Mouse (Mus musculus) liver, adult 2 months (tissue): Measurements from ENCODE around the gene Slc48a1. TPM values are rescaled to one million over a fixed set of nuclear protein-coding genes. Genes with fewer than 3 reads are reported as not detected.
A peak's percentile ranks its signal among the peaks of the same experiment; 100 is the strongest.

Experiments
- DNase-seq: peaks from one replicate; pipeline ENCODE4 v3.0.0-alpha.2; 2011; ENCODE audit warnings: low read depth, low spot score; ENCODE audit errors: extremely low read depth
- H3K27ac ChIP-seq: fragments of 200-500 bp; replicated peaks from 2 replicates; pipeline ENCODE4 v1.5.1; 2012; ENCODE audit warnings: low read depth, mild to moderate bottlenecking, control low read depth, inconsistent platforms, low read length; ENCODE audit not compliant: insufficient read depth
- H3K27me3 ChIP-seq: fragments of 200-500 bp; 2 replicates; pipeline ENCODE4 v1.6.1; 2012; ENCODE audit warnings: mild to moderate bottlenecking, moderate library complexity, low read length, inconsistent platforms; ENCODE audit not compliant: control insufficient read depth, insufficient read depth
- H3K36me3 ChIP-seq: fragments of 200-500 bp; 2 replicates; pipeline ENCODE4 v1.6.1; 2012; ENCODE audit warnings: low read length, inconsistent platforms; ENCODE audit not compliant: control insufficient read depth, insufficient read depth
- H3K4me1 ChIP-seq: fragments of 200-500 bp; 2 replicates; pipeline ENCODE4 v1.6.1; 2011; ENCODE audit warnings: low read length; ENCODE audit not compliant: control insufficient read depth, insufficient read depth
- H3K4me3 ChIP-seq: fragments of 200-500 bp; 2 replicates; pipeline ENCODE4 v1.5.1; 2011; ENCODE audit warnings: low read depth, mild to moderate bottlenecking, control low read depth, low read length, moderate library complexity; ENCODE audit not compliant: insufficient read depth
- H3K79me2 ChIP-seq: fragments of 200-500 bp; 2 replicates; pipeline ENCODE4 v1.6.1; 2012; ENCODE audit warnings: inconsistent platforms, mild to moderate bottlenecking, low read length, moderate library complexity; ENCODE audit not compliant: control insufficient read depth, insufficient read depth
- H3K9ac ChIP-seq: fragments of 200-500 bp; 2 replicates; pipeline ENCODE4 v1.6.1; 2012; ENCODE audit warnings: low read depth, mild to moderate bottlenecking, control low read depth, inconsistent platforms, low read length
- CTCF ChIP-seq: fragments of 200-500 bp; IDR thresholded peaks from 2 replicates; pipeline ENCODE4 v1.5.1; 2011; ENCODE audit warnings: low read depth, low read length, control low read depth
- POLR2A ChIP-seq: fragments of 200-500 bp; IDR thresholded peaks from 2 replicates; pipeline ENCODE4 v1.6.1; 2011; ENCODE audit warnings: low read length, control low read depth; ENCODE audit not compliant: insufficient read depth; ENCODE audit errors: extremely low read depth
- WGBS: fragments of 180-500 bp; shearing (Covaris S2); methylation state at CpG from one replicate; pipeline ENCODE4 v1.1.7; 2018; 5-methylcytosine and 5-hydroxymethylcytosine counted together
- polyA plus RNA-seq: library from polyadenylated mRNA; depleted of rRNA; stranded (reverse); fragments of >200 nt; gene quantifications from 2 replicates; pipeline ENCODE4 v1.2.3, GENCODE M21; 2012
- total RNA-seq: library from RNA; depleted of rRNA; stranded (reverse); fragments of >200 nt; gene quantifications from 2 replicates; pipeline ENCODE4 v1.2.3, GENCODE M21; 2014

The Slc48a1 gene
- total and polyA plus RNA-seq, 2 experiments: 15.2 to 54.9 TPM

GRCm38 (mm10) chr15:97822545-97823228 lies 44.4 kb downstream of the Slc48a1 start:
- WGBS: 66% methylated on average over 12 of the region's 12 CpGs
- H3K4me3 ChIP-seq: no peak overlapping the region
- no peaks in the 10 kb centered on the region for H3K27me3 ChIP-seq
- peaks cover 16% of the 10 kb centered on the region for H3K4me1 ChIP-seq
- DNase-seq: no peak
- no peak overlapping the region for H3K27ac ChIP-seq
- TF ChIP-seq POLR2A (no peak), CTCF (no peak)
- H3K36me3 ChIP-seq: no peaks in the 10 kb centered on the region
- H3K79me2 ChIP-seq: peaks cover 8% of the 10 kb centered on the region; the same call in 1 of the 2 replicates
- no peak overlapping the region for H3K9ac ChIP-seq

GRCm38 (mm10) chr15:97823479-97823878 lies 45.2 kb downstream of the Slc48a1 start:
- DNase-seq: no peak
- H3K27ac ChIP-seq: no peak overlapping the region
- 77% methylated on average over 12 of the region's 12 CpGs for WGBS

GRCm38 (mm10) chr15:97824042-97824441 lies 45.7 kb downstream of the Slc48a1 start:
- H3K4me3 ChIP-seq: no peak overlapping the region
- no peak for DNase-seq
- TF ChIP-seq CTCF: no peak
- TF ChIP-seq POLR2A: no peak
- H3K36me3 ChIP-seq: no peaks in the 10 kb centered on the region
- peaks cover 8% of the 10 kb centered on the region; the same call in 1 of the 2 replicates for H3K79me2 ChIP-seq
- no peaks in the 10 kb centered on the region for H3K27me3 ChIP-seq
- H3K9ac ChIP-seq: no peak overlapping the region
- no peak overlapping the region for H3K27ac ChIP-seq
- peaks cover 16% of the 10 kb centered on the region for H3K4me1 ChIP-seq
- 73% methylated on average over 6 of the region's 6 CpGs for WGBS

More at GRCm38 (mm10) chr15:97823479-97823878, 45.2 kb downstream of the Slc48a1 start:
- TF ChIP-seq CTCF: no peak
- no peak for TF ChIP-seq POLR2A
- no peaks in the 10 kb centered on the region for H3K27me3 ChIP-seq
- H3K36me3 ChIP-seq: no peaks in the 10 kb centered on the region
- peaks cover 16% of the 10 kb centered on the region for H3K4me1 ChIP-seq
- no peak overlapping the region for H3K4me3 ChIP-seq
- no peak overlapping the region for H3K9ac ChIP-seq
- peaks cover 8% of the 10 kb centered on the region; the same call in 1 of the 2 replicates for H3K79me2 ChIP-seq

GRCm38 (mm10) chr15:97825071-97825940 lies 47.0 kb downstream of the Slc48a1 start:
- no peak for TF ChIP-seq POLR2A
- peak; percentile 46 for TF ChIP-seq CTCF
- DNase-seq: no peak
- H3K4me1 ChIP-seq: peaks cover 16% of the 10 kb centered on the region

GRCm38 (mm10) chr15:97825941-97826587 lies 47.7 kb downstream of the Slc48a1 start:
- peaks cover 16% of the 10 kb centered on the region for H3K4me1 ChIP-seq
- H3K9ac ChIP-seq: peak overlapping the region; percentile 27; the same call in 1 of the 2 replicates
- DNase-seq: no peak
- peak overlapping the region; percentile 22 for H3K27ac ChIP-seq
- H3K79me2 ChIP-seq: peaks cover 8% of the 10 kb centered on the region; the same call in 1 of the 2 replicates
- WGBS: 65% methylated on average over 12 of the region's 12 CpGs
- no peaks in the 10 kb centered on the region for H3K36me3 ChIP-seq
- no peak overlapping the region for H3K4me3 ChIP-seq
- TF ChIP-seq POLR2A: no peak
- no peak for TF ChIP-seq CTCF
- no peaks in the 10 kb centered on the region for H3K27me3 ChIP-seq

More at GRCm38 (mm10) chr15:97825071-97825940, 47.0 kb downstream of the Slc48a1 start:
- 17% methylated on average over 29 of the region's 29 CpGs for WGBS
- Histone ChIP-seq H3K36me3 (no peaks in the 10 kb centered on the region), H3K9ac (peak overlapping the region; percentile 27), H3K27me3 (no peaks in the 10 kb centered on the region), H3K4me3 (peak overlapping the region; percentile 43), H3K27ac (peak overlapping the region; percentile 22), H3K79me2 (peaks cover 8% of the 10 kb centered on the region; the same call in 1 of the 2 replicates)
